Mouse (Mus musculus) lung, adult 2 months (tissue): ENCODE results near the gene Siglec1.

Source experiments
- CTCF ChIP-seq: fragments of 200-500 bp; IDR thresholded peaks from 2 replicates; pipeline ENCODE4 v1.5.1; 2011; ENCODE audit warnings: mild to moderate bottlenecking, low read length, control low read depth; ENCODE audit not compliant: insufficient read depth
- POLR2A ChIP-seq: fragments of 200-500 bp; IDR thresholded peaks from 2 replicates; pipeline ENCODE4 v1.6.1; 2011; ENCODE audit warnings: low read depth, mild to moderate bottlenecking, control low read depth, low read length, borderline replicate concordance; ENCODE audit errors: extremely low read depth

DNA sequence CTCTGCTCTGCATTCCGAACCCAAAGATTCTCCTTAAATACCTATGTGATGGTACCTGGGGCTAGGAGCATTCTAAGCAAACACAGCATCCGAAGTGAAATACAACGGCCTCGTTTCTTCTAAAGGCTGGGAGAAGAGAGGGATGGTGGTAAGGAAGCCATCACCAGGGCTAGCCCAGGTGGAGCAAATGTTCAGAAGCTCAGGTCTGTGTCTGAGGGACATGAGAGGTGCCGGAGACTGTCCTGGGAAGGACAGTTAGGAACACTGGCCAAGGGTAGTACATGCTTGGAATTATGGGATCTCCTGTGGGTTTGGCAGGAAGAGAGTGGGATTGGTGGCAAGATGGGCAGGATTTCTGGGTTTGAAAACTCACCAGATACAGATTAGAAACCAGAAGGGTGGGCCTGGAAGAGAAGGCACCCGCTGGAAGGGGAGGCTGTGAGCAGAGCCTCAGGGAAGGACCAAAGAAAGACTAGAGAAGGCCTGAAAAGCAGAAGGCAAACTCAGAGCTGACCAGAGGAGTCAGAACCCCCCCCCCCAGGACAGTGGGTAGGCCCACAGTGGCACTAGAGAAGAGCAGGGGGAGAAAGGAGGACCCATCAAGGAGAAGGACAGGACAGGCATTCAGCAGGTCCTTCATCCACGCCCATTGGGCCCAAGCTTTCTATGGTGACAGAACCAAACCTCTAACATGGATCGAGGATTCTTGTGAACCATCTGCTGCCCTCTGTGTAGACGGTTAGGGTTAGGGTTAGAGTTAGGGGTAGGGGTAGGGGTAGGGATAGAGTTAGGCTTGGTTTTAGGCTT, 38.8 kb upstream of the Siglec1 start:
- TF ChIP-seq POLR2A (no peak), CTCF (no peak)
